Mouse (Mus musculus) forebrain, embryonic 11.5 days (tissue): ENCODE measurements at regions not wholly inside any gene's neighbourhood (a gene's known extent, or its start where the extent isn't known, plus 50 kb on each side); places are given as distances from the start of the nearest gene placed in this dataset.

Experiments
- ATAC-seq: fragments of 200-750 bp; cut with Nextera tagmentation; replicated peaks from 2 replicates; pipeline ENCODE4 v1.8.0; 2017; ENCODE audit warnings: moderate TSS enrichment; ENCODE audit not compliant: low FRiP score
- DNase-seq: peaks from one replicate; pipeline ENCODE4 v3.0.0-alpha.2; 2017; ENCODE audit warnings: low spot score
- H3K27ac ChIP-seq: fragments of 300-500 bp; sonication (generic); 2 replicates; pipeline ENCODE4 v1.5.1; 2014; ENCODE audit warnings: low read depth, low read length
- H3K27me3 ChIP-seq: fragments of 300-500 bp; sonication (generic); 2 replicates; pipeline ENCODE4 v1.6.1; 2014; ENCODE audit warnings: mild to moderate bottlenecking, low read length, mixed read lengths; ENCODE audit not compliant: control insufficient read depth, insufficient read depth
- H3K36me3 ChIP-seq: fragments of 300-500 bp; sonication (generic); 2 replicates; pipeline ENCODE4 v1.6.1; 2014; ENCODE audit warnings: mild to moderate bottlenecking, low read length, moderate library complexity, mixed read lengths; ENCODE audit not compliant: control insufficient read depth, insufficient read depth
- H3K4me1 ChIP-seq: fragments of 300-500 bp; sonication (generic); replicated peaks from 2 replicates; pipeline ENCODE4 v1.6.1; 2014; ENCODE audit warnings: low read length, mixed read lengths; ENCODE audit not compliant: control insufficient read depth, insufficient read depth
- H3K4me2 ChIP-seq: fragments of 300-500 bp; sonication (generic); 2 replicates; pipeline ENCODE4 v1.6.1; 2014; ENCODE audit warnings: low read depth, mild to moderate bottlenecking, low read length, moderate library complexity, mixed read lengths; ENCODE audit not compliant: severe bottlenecking
- H3K4me3 ChIP-seq: fragments of 300-500 bp; sonication (generic); 2 replicates; pipeline ENCODE4 v1.5.1; 2014; ENCODE audit warnings: low read depth, low read length
- H3K9ac ChIP-seq: fragments of 300-500 bp; sonication (generic); 2 replicates; pipeline ENCODE4 v1.6.1; 2014; ENCODE audit warnings: low read length
- H3K9me3 ChIP-seq: fragments of 300-500 bp; sonication (generic); 2 replicates; pipeline ENCODE4 v1.6.1; 2016; ENCODE audit warnings: low read length, mixed read lengths; ENCODE audit not compliant: control insufficient read depth
- WGBS: fragments of 180-500 bp; shearing (Covaris S2); extraction: QIAGEN DNeasy Blood & Tissue Kit; methylation state at CpG from one replicate; pipeline ENCODE4 v1.1.7; 2014; 5-methylcytosine and 5-hydroxymethylcytosine counted together

DNA sequence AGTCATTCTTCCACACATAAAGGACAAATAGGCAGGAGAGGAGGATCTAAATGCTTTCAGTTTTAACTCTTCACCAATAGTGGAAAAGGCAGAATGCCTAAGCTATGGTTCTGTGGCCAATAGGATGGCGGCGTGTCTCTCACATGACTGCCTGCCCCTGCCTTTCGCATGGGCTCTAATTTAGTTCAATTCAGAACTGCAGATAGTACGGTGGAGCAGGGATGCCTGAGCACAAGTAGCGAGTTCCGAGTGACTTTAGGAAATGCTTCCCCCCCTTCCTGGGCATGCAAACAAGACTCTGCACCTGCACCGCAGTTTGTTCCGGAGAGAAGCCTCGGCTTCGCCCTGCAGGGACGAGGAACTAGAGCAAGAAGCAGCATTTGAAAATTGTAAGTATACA, 277.1 kb downstream of the Ptprc start:
- Histone ChIP-seq H3K4me3 (peak overlapping the region; percentile 72), H3K9me3 (no peaks in the 10 kb centered on the region), H3K4me1 (peaks cover 12% of the 10 kb centered on the region; the same call in 1 of the 2 replicates), H3K36me3 (no peaks in the 10 kb centered on the region), H3K27ac (peak overlapping the region; percentile 96), H3K4me2 (peak overlapping the region; percentile 47), H3K9ac (peak overlapping the region; percentile 83), H3K27me3 (no peaks in the 10 kb centered on the region)
- WGBS = under 1% methylated on average over 11 of the region's 11 CpGs
- DNase-seq = peak; percentile 85
- peak; percentile 93 for ATAC-seq

DNA sequence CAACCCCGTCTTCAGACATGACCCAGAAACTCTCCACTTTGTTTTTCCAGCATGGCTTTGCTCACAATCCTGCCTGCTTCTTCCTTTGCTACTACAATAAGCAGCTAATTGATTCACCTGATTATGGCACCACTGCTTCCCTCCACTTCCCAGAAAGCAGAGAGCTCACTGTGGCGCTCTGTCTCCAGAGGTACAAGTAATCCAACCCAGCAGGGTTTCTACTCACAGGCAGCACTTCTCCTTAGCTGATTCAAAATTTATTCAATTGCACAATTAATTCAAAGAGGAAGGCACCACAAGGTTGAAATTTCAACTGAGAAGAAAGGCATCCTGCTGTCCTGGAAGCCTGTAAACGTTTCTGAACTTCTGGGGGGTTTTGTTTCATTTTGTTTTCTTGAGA, 293.9 kb downstream of the Ptprc start:
- Histone ChIP-seq H3K4me3 (no peak overlapping the region), H3K9ac (no peak overlapping the region), H3K4me1 (no peaks in the 10 kb centered on the region), H3K27ac (no peak overlapping the region), H3K36me3 (no peaks in the 10 kb centered on the region), H3K27me3 (no peaks in the 10 kb centered on the region), H3K4me2 (no peak overlapping the region), H3K9me3 (no peaks in the 10 kb centered on the region)
- DNase-seq (no peak), ATAC-seq (no peak)
- 8% methylated on average over 3 of the region's 3 CpGs for WGBS

DNA sequence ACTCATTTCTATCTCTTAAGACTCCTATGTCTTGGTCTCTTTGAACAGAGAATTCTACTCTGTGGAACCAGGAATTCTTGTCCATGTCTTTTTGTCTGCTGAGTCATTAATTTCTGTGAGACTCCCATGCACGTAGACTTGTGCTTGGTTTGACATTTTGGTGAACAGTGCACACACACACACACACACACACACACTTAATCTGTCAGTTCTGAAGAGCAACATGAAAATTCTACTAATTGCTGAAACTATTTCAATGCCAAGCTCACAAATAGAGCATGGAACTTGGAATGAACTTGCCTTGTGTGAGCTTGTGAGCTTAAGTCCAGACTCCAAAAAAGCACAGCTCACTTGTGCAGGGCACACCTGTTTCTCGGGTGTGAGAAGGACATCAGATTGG, 301.1 kb downstream of the Ptprc start:
- Histone ChIP-seq H3K27me3 (no peaks in the 10 kb centered on the region), H3K9me3 (no peaks in the 10 kb centered on the region), H3K4me1 (no peaks in the 10 kb centered on the region), H3K9ac (no peak overlapping the region), H3K36me3 (no peaks in the 10 kb centered on the region), H3K4me2 (no peak overlapping the region), H3K4me3 (no peak overlapping the region), H3K27ac (no peak overlapping the region)
- no peak for DNase-seq
- ATAC-seq = no peak
- WGBS = 71% methylated on average over 2 of the region's 2 CpGs

DNA sequence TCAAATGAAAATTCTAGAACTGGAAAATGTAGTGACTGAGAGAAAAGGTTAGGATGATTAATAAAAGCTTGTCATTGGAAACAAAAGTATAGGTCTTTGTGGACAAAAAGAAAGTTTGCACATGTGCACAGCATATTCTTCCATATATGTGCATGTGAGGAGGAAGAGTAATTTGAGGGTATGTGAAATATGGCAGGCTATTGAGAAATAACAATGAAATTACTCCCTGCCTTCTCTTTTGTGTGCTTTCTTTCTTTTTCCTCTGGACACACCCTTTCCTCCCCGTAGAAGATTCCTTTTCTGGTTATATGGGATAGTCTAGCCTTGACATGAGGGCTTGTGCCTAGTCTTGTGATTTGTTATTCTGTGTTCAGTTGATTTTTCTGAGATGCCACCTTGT, 301.9 kb downstream of the Ptprc start:
- H3K27ac ChIP-seq = no peak overlapping the region
- H3K9me3 ChIP-seq = no peaks in the 10 kb centered on the region
- H3K4me2 ChIP-seq = no peak overlapping the region
- H3K4me1 ChIP-seq = no peaks in the 10 kb centered on the region
- ATAC-seq = no peak
- WGBS = 63% methylated on average over 1 of the region's 1 CpGs
- DNase-seq = no peak
- no peak overlapping the region for H3K9ac ChIP-seq
- no peaks in the 10 kb centered on the region for H3K36me3 ChIP-seq
- no peaks in the 10 kb centered on the region for H3K27me3 ChIP-seq
- H3K4me3 ChIP-seq = no peak overlapping the region

DNA sequence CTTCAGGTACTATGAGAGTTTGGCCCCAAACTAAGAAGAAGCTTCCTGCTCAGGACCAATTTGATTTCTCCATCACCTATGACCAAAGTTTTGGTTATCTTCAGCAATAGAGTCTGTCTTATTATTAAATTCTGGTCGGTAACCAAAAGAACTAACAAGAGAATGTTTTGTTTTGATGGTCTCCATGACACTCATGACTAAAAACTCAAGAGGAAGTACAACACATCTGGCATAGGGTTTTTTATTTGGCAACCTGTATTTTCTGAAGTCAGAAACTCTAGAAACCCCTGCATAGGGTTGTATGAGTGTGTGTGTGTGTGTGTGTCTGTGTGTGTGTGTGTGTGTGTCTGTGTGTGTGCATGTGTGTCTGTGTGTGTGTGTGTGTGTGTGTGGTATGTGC, 310.5 kb downstream of the Ptprc start:
- no peaks in the 10 kb centered on the region for H3K36me3 ChIP-seq
- H3K27ac ChIP-seq = no peak overlapping the region
- no peak for DNase-seq
- no peak overlapping the region for H3K4me3 ChIP-seq
- H3K4me1 ChIP-seq = no peaks in the 10 kb centered on the region
- H3K9me3 ChIP-seq = no peaks in the 10 kb centered on the region
- no peak for ATAC-seq
- H3K27me3 ChIP-seq = no peaks in the 10 kb centered on the region
- WGBS = 74% methylated on average over 1 of the region's 1 CpGs
- no peak overlapping the region for H3K9ac ChIP-seq
- H3K4me2 ChIP-seq = no peak overlapping the region

DNA sequence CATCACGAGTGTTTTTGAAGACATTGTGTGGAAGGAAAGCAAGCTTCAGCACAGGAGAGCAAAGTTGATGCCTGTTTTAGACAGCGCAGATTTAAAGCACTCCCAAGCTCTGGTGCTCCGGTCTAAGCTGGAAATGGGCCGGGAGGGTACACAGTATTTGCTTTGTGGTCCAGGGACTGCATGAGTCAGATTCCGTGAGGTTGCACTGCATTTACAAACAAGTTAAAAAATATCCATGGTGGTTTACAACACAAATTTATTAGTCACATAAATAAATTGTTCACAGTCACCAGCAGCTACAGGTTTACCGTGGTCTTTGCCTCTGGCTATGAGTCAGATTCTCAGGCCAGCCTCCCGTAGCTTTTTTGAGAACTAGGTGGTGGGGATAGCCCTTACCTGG, 312.0 kb downstream of the Ptprc start:
- DNase-seq (no peak), ATAC-seq (no peak)
- Histone ChIP-seq H3K27me3 (no peaks in the 10 kb centered on the region), H3K9me3 (no peaks in the 10 kb centered on the region), H3K4me3 (no peak overlapping the region), H3K4me2 (no peak overlapping the region), H3K27ac (no peak overlapping the region), H3K9ac (no peak overlapping the region), H3K36me3 (no peaks in the 10 kb centered on the region), H3K4me1 (no peaks in the 10 kb centered on the region)
- 86% methylated on average over 7 of the region's 7 CpGs for WGBS

DNA sequence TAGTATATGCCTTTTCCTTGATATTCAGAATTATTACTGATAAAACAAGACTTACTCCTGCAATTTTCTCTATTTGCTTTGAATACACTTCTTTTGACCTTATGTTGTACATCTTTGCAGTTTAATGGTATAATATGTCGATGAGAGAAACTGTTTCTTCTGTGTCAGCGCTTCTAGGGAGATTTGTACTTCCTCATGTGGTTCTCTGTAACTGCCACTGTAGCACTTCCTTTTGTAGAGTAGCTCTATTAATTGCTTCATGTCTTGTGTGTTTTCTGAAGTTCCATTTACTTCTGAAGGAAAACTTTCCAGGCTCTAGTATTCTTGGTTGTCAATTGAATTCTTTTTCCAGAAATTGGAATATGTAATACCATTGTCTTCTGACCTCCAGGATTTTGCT, 323.2 kb downstream of the Ptprc start:
- H3K4me1 ChIP-seq = no peaks in the 10 kb centered on the region
- no peak for DNase-seq
- no peak overlapping the region for H3K4me2 ChIP-seq
- no peaks in the 10 kb centered on the region for H3K27me3 ChIP-seq
- no peak for ATAC-seq
- H3K9me3 ChIP-seq = no peaks in the 10 kb centered on the region
- H3K4me3 ChIP-seq = no peak overlapping the region
- no peak overlapping the region for H3K9ac ChIP-seq
- H3K36me3 ChIP-seq = no peaks in the 10 kb centered on the region
- no peak overlapping the region for H3K27ac ChIP-seq
- 90% methylated on average over 2 of the region's 2 CpGs for WGBS

DNA sequence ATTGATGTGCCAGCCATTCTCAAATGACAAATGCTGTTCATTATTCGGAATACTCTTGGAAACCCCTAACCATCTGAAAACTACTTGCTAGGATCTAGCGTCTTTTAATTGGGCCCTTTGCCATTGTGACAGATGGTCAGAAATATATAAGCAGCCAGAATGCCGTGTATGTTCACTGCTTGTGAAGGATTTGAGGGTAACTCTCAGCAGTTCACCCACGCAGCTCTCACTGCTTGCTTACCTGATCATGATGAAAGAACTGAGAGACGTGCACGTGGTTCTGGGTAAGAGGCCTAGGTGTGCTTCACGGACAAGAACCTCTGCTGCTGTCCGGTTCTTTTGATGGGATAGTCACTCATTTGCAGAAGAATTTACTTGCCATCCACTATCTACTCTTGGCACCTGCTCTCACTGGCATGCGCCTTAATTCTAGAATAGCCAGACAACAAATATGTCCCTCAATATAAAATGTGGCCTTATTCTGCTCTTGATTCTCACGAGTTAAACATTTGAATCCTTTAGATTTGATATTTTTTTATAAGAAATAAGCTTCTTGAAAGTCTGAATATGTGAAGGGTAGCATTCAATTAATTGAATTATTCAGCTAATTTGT, 328.1 kb downstream of the Ptprc start:
- H3K9ac ChIP-seq = no peak overlapping the region
- DNase-seq (no peak), ATAC-seq (no peak)
- no peak overlapping the region for H3K4me2 ChIP-seq
- no peaks in the 10 kb centered on the region for H3K27me3 ChIP-seq
- no peak overlapping the region for H3K27ac ChIP-seq
- no peak overlapping the region for H3K4me3 ChIP-seq
- H3K4me1 ChIP-seq = no peaks in the 10 kb centered on the region
- H3K9me3 ChIP-seq = no peaks in the 10 kb centered on the region
- 87% methylated on average over 10 of the region's 10 CpGs for WGBS
- H3K36me3 ChIP-seq = no peaks in the 10 kb centered on the region

DNA sequence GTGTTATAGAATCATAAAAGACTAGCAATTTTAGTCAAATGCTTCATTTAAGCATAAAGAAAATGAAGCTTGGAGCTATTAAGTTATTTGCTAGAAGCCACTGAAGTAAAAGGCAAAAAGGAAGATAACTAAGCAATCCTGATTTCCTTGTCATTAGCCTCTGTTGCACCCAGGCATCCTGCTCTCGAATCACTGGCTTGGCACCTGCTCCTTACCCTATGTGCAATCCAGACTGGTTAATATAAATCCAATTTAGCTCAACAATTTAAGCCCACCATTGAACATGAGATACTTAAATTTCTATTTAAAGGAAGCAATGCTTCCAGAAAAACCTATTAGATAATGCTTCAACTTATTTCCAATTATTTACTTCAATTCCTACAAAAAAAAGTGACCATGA, 328.7 kb downstream of the Ptprc start:
- WGBS = 76% methylated on average over 1 of the region's 1 CpGs
- no peak for DNase-seq
- Histone ChIP-seq H3K4me2 (no peak overlapping the region), H3K9me3 (no peaks in the 10 kb centered on the region), H3K9ac (no peak overlapping the region), H3K4me3 (no peak overlapping the region), H3K27me3 (no peaks in the 10 kb centered on the region), H3K4me1 (no peaks in the 10 kb centered on the region), H3K36me3 (no peaks in the 10 kb centered on the region), H3K27ac (no peak overlapping the region)
- ATAC-seq = no peak
